Mouse (Mus musculus): ENCODE data around the gene Ezr. TPM values are rescaled to one million over a fixed set of nuclear protein-coding genes. Genes with fewer than 3 reads are reported as not detected.

Gene Ezr
- polyA plus RNA-seq, 1 experiment from 2014 or later = 74.3 TPM

DNA sequence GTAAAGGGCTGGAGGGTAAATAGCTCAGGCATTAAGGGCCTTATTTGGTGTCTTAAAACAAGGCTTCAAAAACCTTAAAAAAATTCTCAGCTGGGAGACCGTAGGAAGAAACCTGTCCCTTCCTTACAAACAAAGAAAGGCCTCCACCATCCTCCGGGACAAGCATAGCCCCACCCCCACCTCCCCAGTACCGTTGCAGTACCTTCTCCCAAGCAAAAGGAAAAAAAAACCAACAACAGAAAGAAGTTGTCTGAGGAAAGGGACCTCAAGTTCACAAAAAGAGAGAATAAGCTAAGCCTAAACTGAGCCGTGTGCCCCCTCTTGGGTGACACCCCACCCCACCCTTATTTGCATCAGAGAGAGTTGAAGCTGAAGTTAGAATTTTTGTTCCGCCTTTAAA lies 6.0 kb downstream of the Ezr start:
- Histone ChIP-seq H3K4me3 (ENCODE audit: low read depth, low read length) (no peak overlapping the region), H3K27me3 (ENCODE audit: control insufficient read depth, insufficient read depth, low read length) (no peaks in the 10 kb centered on the region), H3K4me1 (ENCODE audit: control insufficient read depth, insufficient read depth, low read length) (peaks cover 17% of the 10 kb centered on the region), H3K36me3 (ENCODE audit: control insufficient read depth, insufficient read depth, low read length) (no peaks in the 10 kb centered on the region), H3K4me2 (ENCODE audit: low read depth) (no peak overlapping the region), H3K9me3 (ENCODE audit: control insufficient read depth, low read length) (no peaks in the 10 kb centered on the region), H3K9ac (ENCODE audit: low read length) (no peak overlapping the region), H3K27ac (ENCODE audit: low read depth, low read length) (no peak overlapping the region)
- 38% methylated on average over 5 of the region's 5 CpGs for WGBS
- DNase-seq (ENCODE audit: low spot score) (no peak), ATAC-seq (ENCODE audit: insufficient read depth, low FRiP score, low TSS enrichment) (no peak)

DNA sequence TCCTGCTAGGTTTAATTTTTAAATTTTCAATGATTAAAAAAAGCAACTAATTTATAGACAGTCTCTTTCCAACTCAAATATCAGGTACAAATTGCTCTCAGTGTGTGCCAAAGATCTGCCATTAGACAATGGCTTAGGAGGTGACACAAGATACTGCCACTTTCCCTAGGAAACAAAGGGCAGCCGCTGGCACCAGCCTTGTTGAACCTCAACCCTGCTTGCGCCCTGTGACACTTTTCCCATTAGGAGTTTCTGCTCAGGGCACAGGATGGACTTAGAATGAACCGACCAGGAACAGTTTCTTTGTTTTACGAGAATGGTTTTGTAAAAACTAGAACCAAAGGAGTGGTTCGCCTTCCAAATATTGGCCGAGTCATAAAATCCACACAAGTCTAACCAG lies 6.5 kb downstream of the Ezr start:
- ATAC-seq (ENCODE audit: insufficient read depth, low FRiP score, low TSS enrichment) = no peak

DNA sequence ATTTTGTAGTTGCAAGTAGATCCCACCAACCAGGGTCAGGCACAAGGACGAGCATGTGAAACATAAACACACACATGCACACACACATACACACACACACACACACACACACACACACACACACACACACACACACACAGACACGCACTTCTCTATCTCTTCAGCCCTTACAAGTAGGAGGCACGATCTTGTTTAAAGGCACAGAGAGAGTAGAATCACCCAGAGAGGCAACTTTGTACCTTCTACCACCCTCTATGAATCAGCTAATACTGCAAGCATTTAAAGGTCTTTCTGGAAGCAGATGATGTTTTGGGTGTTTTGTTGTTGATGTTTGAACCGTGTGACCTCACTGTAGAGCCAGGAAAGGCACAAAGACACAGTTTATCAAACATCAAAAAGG lies 6.9 kb downstream of the Ezr start:
- H3K9me3 ChIP-seq (ENCODE audit: control insufficient read depth, low read length) = no peaks in the 10 kb centered on the region
- no peak overlapping the region for H3K4me2 ChIP-seq (ENCODE audit: low read depth)
- no peak overlapping the region for H3K9ac ChIP-seq (ENCODE audit: low read length)
- no peak for DNase-seq (ENCODE audit: low spot score)
- no peaks in the 10 kb centered on the region for H3K36me3 ChIP-seq (ENCODE audit: control insufficient read depth, insufficient read depth, low read length)
- H3K27ac ChIP-seq (ENCODE audit: low read depth, low read length) = no peak overlapping the region
- 79% methylated on average over 4 of the region's 4 CpGs for WGBS
- H3K4me1 ChIP-seq (ENCODE audit: control insufficient read depth, insufficient read depth, low read length) = peaks cover 17% of the 10 kb centered on the region
- H3K4me3 ChIP-seq (ENCODE audit: low read depth, low read length) = no peak overlapping the region
- no peaks in the 10 kb centered on the region for H3K27me3 ChIP-seq (ENCODE audit: control insufficient read depth, insufficient read depth, low read length)
- ATAC-seq (ENCODE audit: insufficient read depth, low FRiP score, low TSS enrichment) = no peak

More for the DNA sequence above, 6.5 kb downstream of the Ezr start:
- Histone ChIP-seq H3K9ac (ENCODE audit: low read length) (no peak overlapping the region), H3K4me1 (ENCODE audit: control insufficient read depth, insufficient read depth, low read length) (peaks cover 17% of the 10 kb centered on the region), H3K9me3 (ENCODE audit: control insufficient read depth, low read length) (no peaks in the 10 kb centered on the region), H3K27ac (ENCODE audit: low read depth, low read length) (no peak overlapping the region), H3K4me2 (ENCODE audit: low read depth) (no peak overlapping the region), H3K36me3 (ENCODE audit: control insufficient read depth, insufficient read depth, low read length) (no peaks in the 10 kb centered on the region), H3K4me3 (ENCODE audit: low read depth, low read length) (no peak overlapping the region), H3K27me3 (ENCODE audit: control insufficient read depth, insufficient read depth, low read length) (no peaks in the 10 kb centered on the region)
- DNase-seq (ENCODE audit: low spot score) = no peak
- 44% methylated on average over 6 of the region's 6 CpGs for WGBS

DNA sequence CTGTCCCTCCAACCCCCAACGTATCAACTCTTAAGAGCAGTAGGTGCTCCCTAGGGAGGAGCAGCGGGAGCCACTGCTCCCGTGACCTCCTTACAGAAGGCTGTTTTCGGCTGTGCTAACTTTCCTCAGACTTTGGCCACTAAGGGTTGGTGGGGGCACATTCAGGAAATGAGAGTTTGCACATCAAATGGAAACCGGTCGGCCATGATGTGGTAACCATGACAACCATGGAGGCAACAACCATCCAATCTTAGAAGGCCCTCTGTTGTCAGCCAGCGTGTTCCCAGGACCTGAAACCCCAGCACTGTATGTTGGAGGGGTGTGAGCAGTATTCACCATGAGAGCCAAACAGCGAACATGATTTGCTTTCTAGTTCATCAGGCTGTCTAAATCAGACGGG lies 7.4 kb downstream of the Ezr start:
- H3K4me2 ChIP-seq (ENCODE audit: low read depth) = no peak overlapping the region
- ATAC-seq (ENCODE audit: insufficient read depth, low FRiP score, low TSS enrichment) (no peak), DNase-seq (ENCODE audit: low spot score) (no peak)
- no peak overlapping the region for H3K27ac ChIP-seq (ENCODE audit: low read depth, low read length)
- no peaks in the 10 kb centered on the region for H3K36me3 ChIP-seq (ENCODE audit: control insufficient read depth, insufficient read depth, low read length)
- 74% methylated on average over 9 of the region's 9 CpGs for WGBS
- H3K9me3 ChIP-seq (ENCODE audit: control insufficient read depth, low read length) = no peaks in the 10 kb centered on the region
- H3K4me1 ChIP-seq (ENCODE audit: control insufficient read depth, insufficient read depth, low read length) = peaks cover 17% of the 10 kb centered on the region
- H3K9ac ChIP-seq (ENCODE audit: low read length) = no peak overlapping the region
- no peaks in the 10 kb centered on the region for H3K27me3 ChIP-seq (ENCODE audit: control insufficient read depth, insufficient read depth, low read length)
- no peak overlapping the region for H3K4me3 ChIP-seq (ENCODE audit: low read depth, low read length)

DNA sequence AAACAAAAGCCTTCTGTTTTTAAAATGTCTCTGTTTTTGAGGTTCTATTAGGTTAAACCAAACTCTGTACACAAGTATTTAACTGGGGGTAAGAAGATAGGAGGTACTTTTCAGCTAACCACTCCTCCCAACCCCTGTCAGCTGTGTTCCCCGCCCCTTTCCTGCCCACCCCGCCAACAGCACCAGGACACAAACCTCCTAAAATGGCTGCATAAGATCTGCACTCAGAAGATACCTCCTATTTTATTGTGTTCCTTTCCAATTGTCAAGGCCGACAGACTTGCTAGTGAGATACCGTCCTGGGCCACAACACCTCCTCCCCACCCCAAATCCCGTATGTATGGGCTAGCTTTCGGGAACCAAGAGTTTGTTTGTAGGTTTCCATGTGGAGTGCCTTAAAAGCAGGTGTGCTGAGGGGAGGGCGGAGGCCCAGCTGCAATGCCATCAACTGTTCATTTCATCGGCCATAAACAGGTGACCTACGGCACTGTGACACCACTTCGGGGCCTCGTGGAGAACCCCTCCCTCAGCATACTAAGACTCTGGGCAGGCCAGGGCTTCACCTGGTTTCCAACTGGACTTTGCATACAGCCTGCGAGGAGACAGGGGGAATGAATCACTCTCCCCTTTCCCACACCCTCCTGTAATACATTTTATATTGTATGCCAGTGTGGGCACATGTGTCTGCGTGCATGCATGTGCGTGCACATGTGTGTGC lies 9.2 kb downstream of the Ezr start:
- no peak overlapping the region for H3K9ac ChIP-seq (ENCODE audit: low read length)
- no peak overlapping the region for H3K27ac ChIP-seq (ENCODE audit: low read depth, low read length)
- H3K36me3 ChIP-seq (ENCODE audit: control insufficient read depth, insufficient read depth, low read length) = no peaks in the 10 kb centered on the region
- H3K4me1 ChIP-seq (ENCODE audit: control insufficient read depth, insufficient read depth, low read length) = peaks cover 6% of the 10 kb centered on the region; the same call in 1 of the 2 replicates
- H3K4me3 ChIP-seq (ENCODE audit: low read depth, low read length) = no peak overlapping the region
- ATAC-seq (ENCODE audit: insufficient read depth, low FRiP score, low TSS enrichment) = no peak
- H3K9me3 ChIP-seq (ENCODE audit: control insufficient read depth, low read length) = no peaks in the 10 kb centered on the region
- DNase-seq (ENCODE audit: low spot score) = no peak
- H3K27me3 ChIP-seq (ENCODE audit: control insufficient read depth, insufficient read depth, low read length) = no peaks in the 10 kb centered on the region
- H3K4me2 ChIP-seq (ENCODE audit: low read depth) = no peak overlapping the region
- WGBS = 87% methylated on average over 14 of the region's 14 CpGs

DNA sequence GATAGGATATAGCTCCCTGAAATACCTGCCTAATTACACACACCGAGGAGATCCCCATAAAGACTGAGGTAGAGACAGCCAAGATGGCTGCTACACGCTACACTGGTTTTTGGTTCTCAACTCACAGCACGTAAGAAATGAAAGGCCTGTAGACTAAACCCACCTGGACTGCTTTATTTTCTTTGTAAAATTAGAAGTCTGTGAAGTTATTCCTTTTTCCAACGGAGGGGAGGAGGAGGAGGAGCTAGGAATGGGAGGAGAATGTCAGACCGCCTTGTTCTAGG lies 10.2 kb downstream of the Ezr start:
- Histone ChIP-seq H3K27me3 (ENCODE audit: control insufficient read depth, insufficient read depth, low read length) (no peaks in the 10 kb centered on the region), H3K27ac (ENCODE audit: low read depth, low read length) (no peak overlapping the region), H3K36me3 (ENCODE audit: control insufficient read depth, insufficient read depth, low read length) (no peaks in the 10 kb centered on the region), H3K4me2 (ENCODE audit: low read depth) (no peak overlapping the region), H3K9ac (ENCODE audit: low read length) (no peak overlapping the region), H3K4me1 (ENCODE audit: control insufficient read depth, insufficient read depth, low read length) (peaks cover 6% of the 10 kb centered on the region; the same call in 1 of the 2 replicates), H3K9me3 (ENCODE audit: control insufficient read depth, low read length) (no peaks in the 10 kb centered on the region), H3K4me3 (ENCODE audit: low read depth, low read length) (no peak overlapping the region)
- WGBS = 86% methylated on average over 5 of the region's 5 CpGs
- no peak for DNase-seq (ENCODE audit: low spot score)
- no peak for ATAC-seq (ENCODE audit: insufficient read depth, low FRiP score, low TSS enrichment)

DNA sequence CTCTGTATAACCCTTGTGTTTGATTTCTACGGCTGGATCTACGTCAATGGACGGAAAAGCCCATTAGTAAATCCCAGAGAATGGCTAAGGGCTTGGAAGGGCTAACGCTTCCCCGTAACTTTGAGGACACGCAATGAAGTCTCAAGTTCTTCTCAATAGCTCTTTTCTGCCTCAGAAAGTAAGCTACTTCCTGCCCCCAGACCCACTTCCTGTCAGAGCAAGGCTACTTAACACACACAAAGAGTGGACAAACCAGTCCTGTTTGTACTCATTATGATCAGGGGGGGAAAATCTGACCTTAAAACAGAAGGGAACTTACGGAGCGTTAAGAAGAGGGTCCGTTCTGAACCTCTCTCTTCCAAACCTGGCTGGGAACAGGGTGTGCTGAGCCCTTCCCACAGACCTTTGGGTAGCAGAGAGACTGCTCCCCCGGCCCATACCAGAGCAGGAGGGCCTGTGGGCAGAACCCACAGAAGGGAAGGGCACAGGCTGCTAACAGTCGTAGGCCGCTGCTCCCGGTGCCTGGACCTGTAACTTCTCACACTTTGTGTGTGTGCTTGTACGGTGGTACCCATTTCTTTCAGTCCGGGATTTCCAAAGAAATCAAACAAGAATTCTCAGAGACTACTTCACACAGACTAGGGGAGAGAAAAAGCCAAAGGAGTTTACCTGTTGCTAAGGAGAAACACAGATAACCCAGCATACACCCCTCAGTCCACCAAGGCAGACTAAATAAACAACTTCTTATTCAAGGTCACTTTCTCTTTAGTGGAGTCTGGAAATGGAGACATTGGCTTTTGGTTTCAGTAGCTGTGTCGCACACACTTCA lies 10.7 kb downstream of the Ezr start:
- H3K27ac ChIP-seq (ENCODE audit: low read depth, low read length) = no peak overlapping the region
- H3K4me2 ChIP-seq (ENCODE audit: low read depth) = no peak overlapping the region
- H3K36me3 ChIP-seq (ENCODE audit: control insufficient read depth, insufficient read depth, low read length) = no peaks in the 10 kb centered on the region
- no peaks in the 10 kb centered on the region for H3K27me3 ChIP-seq (ENCODE audit: control insufficient read depth, insufficient read depth, low read length)
- WGBS = 87% methylated on average over 16 of the region's 16 CpGs
- DNase-seq (ENCODE audit: low spot score) (no peak), ATAC-seq (ENCODE audit: insufficient read depth, low FRiP score, low TSS enrichment) (no peak)
- no peak overlapping the region; the same call in 1 of the 2 replicates for H3K9ac ChIP-seq (ENCODE audit: low read length)
- H3K4me1 ChIP-seq (ENCODE audit: control insufficient read depth, insufficient read depth, low read length) = peaks cover 4% of the 10 kb centered on the region; the same call in 1 of the 2 replicates
- no peak overlapping the region for H3K4me3 ChIP-seq (ENCODE audit: low read depth, low read length)
- H3K9me3 ChIP-seq (ENCODE audit: control insufficient read depth, low read length) = no peaks in the 10 kb centered on the region

DNA sequence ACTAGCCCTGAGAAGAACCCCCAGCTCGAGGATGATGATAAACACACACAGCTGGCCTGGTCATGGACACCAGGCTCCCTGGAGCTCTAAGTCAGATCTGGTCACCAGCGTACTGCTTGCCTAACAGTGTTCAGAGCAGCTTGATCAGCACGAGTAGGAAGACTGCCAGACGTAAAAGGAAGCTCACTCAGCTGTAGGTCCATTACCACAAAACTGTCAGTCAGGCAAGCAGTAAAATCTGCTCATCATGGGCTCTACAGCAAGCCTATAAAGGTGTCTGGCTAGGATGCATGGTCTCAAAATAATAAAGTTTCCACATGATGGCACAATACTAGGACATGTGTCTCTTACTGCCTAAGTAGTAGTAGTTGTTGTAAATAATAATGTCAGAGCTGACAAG lies 13.0 kb downstream of the Ezr start:
- Histone ChIP-seq H3K9me3 (ENCODE audit: control insufficient read depth, low read length) (no peaks in the 10 kb centered on the region), H3K4me3 (ENCODE audit: low read depth, low read length) (no peak overlapping the region), H3K9ac (ENCODE audit: low read length) (no peak overlapping the region), H3K4me1 (ENCODE audit: control insufficient read depth, insufficient read depth, low read length) (peaks cover 13% of the 10 kb centered on the region), H3K27me3 (ENCODE audit: control insufficient read depth, insufficient read depth, low read length) (no peaks in the 10 kb centered on the region), H3K36me3 (ENCODE audit: control insufficient read depth, insufficient read depth, low read length) (no peaks in the 10 kb centered on the region), H3K4me2 (ENCODE audit: low read depth) (no peak overlapping the region), H3K27ac (ENCODE audit: low read depth, low read length) (no peak overlapping the region)
- 40% methylated on average over 4 of the region's 4 CpGs for WGBS
- ATAC-seq (ENCODE audit: insufficient read depth, low FRiP score, low TSS enrichment) = no peak
- DNase-seq (ENCODE audit: low spot score) = no peak

DNA sequence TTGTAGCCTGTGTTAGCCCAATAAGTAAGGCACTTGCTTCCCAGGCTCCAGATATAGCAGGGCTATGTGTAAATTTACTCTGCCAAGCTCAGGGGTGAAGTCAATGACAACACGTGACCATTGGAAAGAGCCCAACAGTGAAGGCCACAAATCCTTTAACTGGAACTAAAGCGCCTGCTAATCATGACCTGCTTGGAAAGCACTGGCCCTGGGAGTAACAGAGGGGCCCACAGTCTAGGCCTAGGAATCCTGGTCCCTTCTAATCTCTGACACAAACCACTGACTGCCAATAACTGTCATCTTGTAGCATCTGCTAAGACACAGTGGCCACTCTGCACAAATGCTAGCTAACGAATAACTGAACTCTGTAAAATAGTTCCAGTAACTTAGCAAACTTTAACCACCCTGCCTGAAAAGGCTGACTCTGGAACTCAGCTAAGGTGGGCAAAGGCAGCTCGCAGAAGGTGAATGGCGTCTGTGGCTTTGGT lies 14.2 kb downstream of the Ezr start:
- WGBS = 88% methylated on average over 5 of the region's 5 CpGs
- Histone ChIP-seq H3K4me3 (ENCODE audit: low read depth, low read length) (no peak overlapping the region), H3K9me3 (ENCODE audit: control insufficient read depth, low read length) (no peaks in the 10 kb centered on the region), H3K27ac (ENCODE audit: low read depth, low read length) (no peak overlapping the region), H3K27me3 (ENCODE audit: control insufficient read depth, insufficient read depth, low read length) (no peaks in the 10 kb centered on the region), H3K9ac (ENCODE audit: low read length) (no peak overlapping the region), H3K4me1 (ENCODE audit: control insufficient read depth, insufficient read depth, low read length) (peaks cover 20% of the 10 kb centered on the region), H3K4me2 (ENCODE audit: low read depth) (no peak overlapping the region), H3K36me3 (ENCODE audit: control insufficient read depth, insufficient read depth, low read length) (no peaks in the 10 kb centered on the region)
- no peak for ATAC-seq (ENCODE audit: insufficient read depth, low FRiP score, low TSS enrichment)
- no peak for DNase-seq (ENCODE audit: low spot score)

Data from neural tube, embryonic 11.5 days (tissue).